Mouse (Mus musculus) CH12.LX (cell line): ENCODE data around the gene Pitx1. TPM values are rescaled to one million over a fixed set of nuclear protein-coding genes. Genes with fewer than 3 reads are reported as not detected.

Experiments used
- DNase-seq: peaks from one replicate; pipeline ENCODE4 v3.0.0-alpha.2; 2013; ENCODE audit errors: extremely low read depth
- H3K27ac ChIP-seq: 2 replicates; pipeline ENCODE4 v1.5.1; 2012; ENCODE audit warnings: low read depth, mild to moderate bottlenecking, control low read depth, moderate library complexity; ENCODE audit not compliant: insufficient read depth
- H3K27me3 ChIP-seq: replicated peaks from 2 replicates; pipeline ENCODE3; 2012; ENCODE audit warnings: inconsistent platforms
- H3K36me3 ChIP-seq, 2 experiments: replicated peaks in 1 of 2; 2 replicates each; pipeline versions ENCODE3 to v1.6.1; 2012; ENCODE audit warnings: inconsistent platforms in 1 of 2, low read length in 1 of 2, mild to moderate bottlenecking in 1 of 2, mixed read lengths in 1 of 2, moderate library complexity in 1 of 2; ENCODE audit not compliant: control insufficient read depth in 1 of 2, insufficient read depth in 1 of 2
- H3K4me1 ChIP-seq, 2 experiments: 2 replicates each; pipeline ENCODE4 v1.6.1; 2012; ENCODE audit warnings: inconsistent platforms in 1 of 2, moderate library complexity in 1 of 2; ENCODE audit not compliant: insufficient read depth in 2 of 2, control insufficient read depth in 1 of 2
- H3K4me2 ChIP-seq: 2 replicates; pipeline ENCODE4 v1.6.1; 2012; ENCODE audit warnings: low read depth, mild to moderate bottlenecking, control low read depth; ENCODE audit not compliant: poor library complexity, insufficient read depth, severe bottlenecking
- H3K4me3 ChIP-seq, 3 experiments: fragments of 150-350 bp in 1 of 3; sonication (generic) in 1 of 3; replicated peaks in 1 of 3; 2 replicates each; pipeline versions ENCODE3 to v1.5.1; 2011 to 2012; ENCODE audit warnings: low read depth in 2 of 3, low read length in 2 of 3, mild to moderate bottlenecking in 2 of 3, moderate library complexity in 2 of 3, control low read depth in 1 of 3, improper control_type of control experiment in 1 of 3, inconsistent platforms in 1 of 3, mixed read lengths in 1 of 3; ENCODE audit not compliant: poor library complexity in 1 of 3
- H3K79me2 ChIP-seq: replicated peaks from 2 replicates; pipeline ENCODE4 v1.6.1; 2012; ENCODE audit warnings: mild to moderate bottlenecking, moderate library complexity; ENCODE audit not compliant: control insufficient read depth, poor library complexity, insufficient read depth, severe bottlenecking; ENCODE audit errors: extremely low read depth
- H3K9ac ChIP-seq: 2 replicates; pipeline ENCODE4 v1.6.1; 2012; ENCODE audit warnings: low read depth, mild to moderate bottlenecking, control low read depth, moderate library complexity; ENCODE audit not compliant: insufficient read depth
- H3K9me3 ChIP-seq: replicated peaks from 2 replicates; pipeline ENCODE3; 2012; ENCODE audit warnings: low read length, inconsistent platforms, mixed read lengths
- CHD1 ChIP-seq: IDR thresholded peaks from 2 replicates; pipeline ENCODE4 v1.6.1; 2012; ENCODE audit warnings: low read depth, low read length, improper control_type of control experiment, inconsistent platforms
- E2F4 ChIP-seq: IDR thresholded peaks from 2 replicates; pipeline ENCODE4 v1.6.1; 2011; ENCODE audit warnings: low read depth, low read length, improper control_type of control experiment; ENCODE audit not compliant: insufficient replicate concordance
- ETS1 ChIP-seq: conservative IDR thresholded peaks from 2 replicates; pipeline ENCODE4 v1.6.1; 2012; ENCODE audit warnings: low read depth, mild to moderate bottlenecking, inconsistent platforms, low read length, improper control_type of control experiment, moderate library complexity
- GABPA ChIP-seq: IDR thresholded peaks from 2 replicates; pipeline ENCODE4 v1.6.1; 2012; ENCODE audit warnings: low read depth, low read length, improper control_type of control experiment, inconsistent platforms; ENCODE audit not compliant: insufficient replicate concordance
- JUN ChIP-seq: IDR thresholded peaks from 2 replicates; pipeline ENCODE4 v1.6.1; 2011; ENCODE audit warnings: low read depth, mild to moderate bottlenecking, low read length, improper control_type of control experiment, moderate library complexity; ENCODE audit not compliant: insufficient read depth
- JUND ChIP-seq: conservative IDR thresholded peaks from 2 replicates; pipeline ENCODE4 v1.6.1; 2011; ENCODE audit warnings: low read depth, low read length, improper control_type of control experiment
- MAX ChIP-seq: IDR thresholded peaks from 2 replicates; pipeline ENCODE4 v1.6.1; 2011; ENCODE audit warnings: low read length, improper control_type of control experiment
- MAZ ChIP-seq: IDR thresholded peaks from 2 replicates; pipeline ENCODE4 v1.6.1; 2012; ENCODE audit warnings: low read depth, mild to moderate bottlenecking, inconsistent platforms, low read length, improper control_type of control experiment, moderate library complexity
- MYC ChIP-seq: IDR thresholded peaks from 2 replicates; pipeline ENCODE4 v1.6.1; 2011; ENCODE audit warnings: low read depth, mild to moderate bottlenecking, improper control_type of control experiment, low read length
- NRF1 ChIP-seq: IDR thresholded peaks from 2 replicates; pipeline ENCODE4 v1.6.1; 2014; ENCODE audit warnings: low read depth, mild to moderate bottlenecking, inconsistent platforms, low read length, improper control_type of control experiment, moderate library complexity
- SIN3A ChIP-seq: IDR thresholded peaks from 2 replicates; pipeline ENCODE4 v1.6.1; 2012; ENCODE audit warnings: low read length, improper control_type of control experiment, inconsistent platforms
- TCF12 ChIP-seq: IDR thresholded peaks from 2 replicates; pipeline ENCODE4 v1.6.1; 2014; ENCODE audit warnings: low read depth, mild to moderate bottlenecking, inconsistent platforms, low read length, improper control_type of control experiment
- UBTF ChIP-seq: IDR thresholded peaks from 2 replicates; pipeline ENCODE4 v1.6.1; 2012; ENCODE audit warnings: low read depth, mild to moderate bottlenecking, inconsistent platforms, low read length, improper control_type of control experiment, moderate library complexity
- USF2 ChIP-seq: conservative IDR thresholded peaks from 2 replicates; pipeline ENCODE4 v1.6.1; 2011; ENCODE audit warnings: low read depth, low read length, improper control_type of control experiment
- ZC3H11A ChIP-seq: IDR thresholded peaks from 2 replicates; pipeline ENCODE4 v1.6.1; 2012; ENCODE audit warnings: low read depth, mild to moderate bottlenecking, inconsistent platforms, low read length, improper control_type of control experiment
- ZKSCAN1 ChIP-seq: IDR thresholded peaks from 2 replicates; pipeline ENCODE4 v1.6.1; 2012; ENCODE audit warnings: low read depth, inconsistent platforms, low read length, improper control_type of control experiment, borderline replicate concordance
- ZNF384 ChIP-seq: IDR thresholded peaks from 2 replicates; pipeline ENCODE4 v1.6.1; 2012; ENCODE audit warnings: low read depth, low read length, improper control_type of control experiment, inconsistent platforms
- dilution Hi-C: fragments of 300-500 bp; cut with MboI; formaldehyde crosslinking; loops from 2 replicates; pipeline ENCODE4 v1.14.3; 2020; ENCODE audit warnings: low sequenced_read_pairs; ENCODE audit not compliant: extremely low pct_unique_long_range_greater_than_20kb, extremely low pct_ligation_motif_present
- in situ Hi-C: fragments of 300-500 bp; cut with MboI; formaldehyde crosslinking; loops from 3 replicates; pipeline ENCODE4 v1.14.3; 2019; ENCODE audit warnings: low sequenced_read_pairs, low pct_ligation_motif_present, low pct_unique_long_range_greater_than_20kb, mixed read lengths
- polyA plus RNA-seq: library from polyadenylated mRNA; unstranded; fragments of >175 nt; gene quantifications from 2 replicates; pipeline ENCODE4 v1.2.1, GENCODE M21; 2012; ENCODE audit warnings: low read depth; ENCODE audit not compliant: insufficient read length
- total RNA-seq, 2 experiments: library from RNA; depleted of rRNA; stranded (reverse); fragments of 300-350 nt in 1 of 2; fragments of >200 nt in 1 of 2; gene quantifications; 2 replicates each; pipeline ENCODE4 v1.2.3; 2012 to 2014

Gene Pitx1
- total and polyA plus RNA-seq, 3 experiments = not detected

DNA sequence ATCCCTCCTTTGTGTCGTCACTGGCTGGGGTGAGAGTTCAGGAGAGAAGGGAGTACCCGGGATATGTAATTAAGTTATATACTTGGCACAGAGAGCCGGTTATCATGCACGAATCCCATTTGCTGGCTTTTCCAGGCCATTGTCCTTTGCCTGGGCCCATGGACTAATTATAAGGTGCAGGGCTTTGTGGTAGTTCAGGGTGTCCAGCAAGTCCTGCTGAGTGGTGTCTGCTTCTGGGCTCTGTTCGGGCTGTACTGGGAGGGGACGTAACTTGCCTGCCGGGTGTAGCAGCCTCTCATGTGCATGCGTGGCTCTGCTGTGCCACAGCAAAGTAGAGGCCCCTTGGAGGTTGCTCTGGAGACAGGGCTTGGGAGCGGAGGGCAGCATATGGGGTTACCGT is 24.5 kb upstream of the Pitx1 start (continued):
- TF ChIP-seq SIN3A = no peak
- no peak for TF ChIP-seq E2F4

DNA sequence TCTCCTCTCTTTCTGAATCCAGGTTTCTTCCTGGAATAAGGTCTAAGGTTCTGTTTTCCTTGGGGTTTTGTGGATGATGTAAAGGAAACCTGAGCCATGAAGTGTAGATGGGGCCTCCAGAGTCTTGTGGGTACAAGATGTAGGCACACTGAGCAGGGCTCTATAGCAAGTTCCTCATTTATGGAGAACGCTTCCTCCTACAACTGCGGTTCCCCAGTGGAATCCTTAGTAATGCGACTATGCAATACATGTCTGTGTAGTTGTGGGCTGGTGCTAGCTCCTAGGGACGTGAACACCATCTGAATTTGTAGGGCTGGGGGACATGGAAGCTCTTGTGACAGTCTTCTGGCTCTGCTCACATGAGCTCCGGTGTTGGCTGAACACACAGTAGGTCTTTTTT is 22.5 kb upstream of the Pitx1 start:
- in situ Hi-C loops (no loop called here), dilution Hi-C loops (no loop called here)
- H3K36me3 ChIP-seq = no peaks in the 10 kb centered on the region
- no peak overlapping the region for H3K4me2 ChIP-seq
- H3K4me1 ChIP-seq = peaks cover 0 to 3% of the 10 kb centered on the region in 2 experiments; a peak in 1 of 4 replicates
- H3K79me2 ChIP-seq = no peaks in the 10 kb centered on the region
- no peak for DNase-seq
- H3K27ac ChIP-seq = no peak overlapping the region
- H3K9me3 ChIP-seq = no peaks in the 10 kb centered on the region
- peaks cover 6% of the 10 kb centered on the region for H3K27me3 ChIP-seq
- H3K4me3 ChIP-seq = no peak overlapping the region
- TF ChIP-seq TCF12 (no peak), ETS1 (no peak), JUND (no peak), ZC3H11A (no peak), USF2 (no peak), GABPA (no peak), CHD1 (no peak), UBTF (no peak), MAZ (no peak), ZKSCAN1 (no peak)
- no peak overlapping the region for H3K9ac ChIP-seq

DNA sequence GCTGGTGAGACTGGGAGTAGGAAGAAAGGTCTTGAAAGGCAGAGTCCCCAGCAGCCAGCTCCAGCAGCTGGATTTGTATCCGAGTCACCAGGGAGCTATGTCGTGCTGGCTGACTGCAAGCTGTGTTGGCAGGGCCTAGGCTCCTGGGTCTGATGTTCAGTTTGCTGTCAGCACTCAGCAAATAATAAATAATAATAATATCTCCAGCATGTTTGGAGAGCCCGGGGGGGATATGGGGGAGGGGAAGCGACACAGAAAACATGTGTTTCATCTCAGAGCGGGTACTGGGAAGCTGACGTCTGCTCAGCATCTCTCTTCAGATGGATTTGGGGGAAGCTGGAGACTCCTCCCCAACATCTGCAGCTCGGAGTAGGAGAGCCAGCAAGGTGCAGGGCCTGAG is 19.8 kb upstream of the Pitx1 start:
- Histone ChIP-seq H3K4me3 (no peak overlapping the region), H3K4me2 (no peak overlapping the region), H3K4me1 (peaks cover 0 to 7% of the 10 kb centered on the region in 2 experiments; a peak in 2 of 4 replicates), H3K9me3 (no peaks in the 10 kb centered on the region), H3K27me3 (peaks cover 6% of the 10 kb centered on the region), H3K27ac (no peak overlapping the region), H3K79me2 (no peaks in the 10 kb centered on the region), H3K36me3 (no peaks in the 10 kb centered on the region), H3K9ac (no peak overlapping the region)
- dilution Hi-C loops (no loop called here), in situ Hi-C loops (no loop called here)
- TF ChIP-seq JUN = no peak
- TF ChIP-seq MYC = no peak
- no peak for TF ChIP-seq ZNF384
- TF ChIP-seq NRF1 = no peak
- no peak for TF ChIP-seq MAX
- DNase-seq = no peak
